In genomic region chr11:88618732-88619309, GRCm38 (mm10) we compare ENCODE assay signal across 8 mouse cellular contexts.
DNase-seq lines count a peak whose midpoint lies in the region; ATAC-seq lines count a peak whose summit lies in the region.

No protein-coding gene starts in this region.

- peak overlapping the region; percentile 79 for H3K27ac ChIP-seq in forebrain, embryonic 14.5 days (ENCODE audit: low read depth, low read length)
- H3K27ac ChIP-seq in midbrain, embryonic 15.5 days = peak overlapping the region; percentile 52

- H3K4me3 ChIP-seq in forebrain, embryonic 14.5 days (ENCODE audit: low read depth, low read length) = no peak overlapping the region
- H3K4me3 ChIP-seq in midbrain, embryonic 15.5 days = no peak overlapping the region

- H3K9ac ChIP-seq in forebrain, embryonic 14.5 days (ENCODE audit: low read length) = no peak overlapping the region; the same call in 1 of the 2 replicates
- no peak overlapping the region for H3K9ac ChIP-seq in midbrain, embryonic 15.5 days

- 32% methylated on average over 9 of the region's 9 CpGs for WGBS in forebrain, embryonic 14.5 days
- 58% methylated on average over 9 of the region's 9 CpGs for WGBS in midbrain, embryonic 15.5 days

- 0 out of 2 replicates have a peak overlapping the region, but pooled peaks have one; percentile 7 for H3K4me2 ChIP-seq in forebrain, embryonic 14.5 days (ENCODE audit: low read length)
- H3K4me2 ChIP-seq in midbrain, embryonic 15.5 days = no peak overlapping the region

- H3K27me3 ChIP-seq in forebrain, embryonic 14.5 days (replicated peaks; ENCODE audit: control insufficient read depth, insufficient read depth, low read length) = no peaks in the 10 kb centered on the region
- no peaks in the 10 kb centered on the region for H3K27me3 ChIP-seq in midbrain, embryonic 15.5 days (replicated peaks)

- H3K36me3 ChIP-seq in forebrain, embryonic 14.5 days (ENCODE audit: control insufficient read depth, insufficient read depth, low read length) = no peaks in the 10 kb centered on the region
- H3K36me3 ChIP-seq in midbrain, embryonic 15.5 days (replicated peaks) = no peaks in the 10 kb centered on the region

- peak; percentile 45 for ATAC-seq in forebrain, embryonic 14.5 days
- 0 out of 2 replicates have a peak, but pooled peaks have one; percentile 6 for ATAC-seq in midbrain, embryonic 15.5 days (replicated peaks)

- peak; percentile 53 to 60 for DNase-seq in cerebellum, postnatal 10 days
- no peak for DNase-seq in cerebellum, postnatal 4 days (ENCODE audit: low spot score in 2 of 2)
- peak; percentile 67 for DNase-seq in forebrain, embryonic 14.5 days (ENCODE audit: low spot score)
- DNase-seq in heart, postnatal 36 days = peak; percentile 70 to 71
- DNase-seq in kidney, postnatal 36 days = peak; percentile 73 to 79
- peak; percentile 52 to 72 for DNase-seq in thymus, postnatal 36 days
- no peak for DNase-seq in layer of hippocampus, adult 18-20 months (ENCODE audit: low spot score in 2 of 2)

- no peaks in the 10 kb centered on the region for H3K9me3 ChIP-seq in forebrain, embryonic 14.5 days (replicated peaks; ENCODE audit: control insufficient read depth, low read length)
- H3K9me3 ChIP-seq in midbrain, embryonic 15.5 days = no peaks in the 10 kb centered on the region

- peaks cover 56% of the 10 kb centered on the region for H3K4me1 ChIP-seq in forebrain, embryonic 14.5 days (ENCODE audit: control insufficient read depth, insufficient read depth, low read length)
- H3K4me1 ChIP-seq in midbrain, embryonic 15.5 days = peaks cover 43% of the 10 kb centered on the region

- intact Hi-C loops in heart, postnatal 36 days (cut with DNase I) = loop anchor here (5.0 kb wide), 1 partner anchor 62 kb away; no protein-coding TSS in a partner anchor

Comparison
In these comparisons a context has a peak if more than half of its experiments do, and no peak if none do; other contexts are left out.
1. DNase-seq: peak in cerebellum, postnatal 10 days (2 of 2), forebrain, embryonic 14.5 days (single experiment), heart, postnatal 36 days (2 of 2), kidney, postnatal 36 days (2 of 2) and thymus, postnatal 36 days (2 of 2); none in cerebellum, postnatal 4 days (0 of 2) and layer of hippocampus, adult 18-20 months (0 of 2).